In the genomic region with DNA sequence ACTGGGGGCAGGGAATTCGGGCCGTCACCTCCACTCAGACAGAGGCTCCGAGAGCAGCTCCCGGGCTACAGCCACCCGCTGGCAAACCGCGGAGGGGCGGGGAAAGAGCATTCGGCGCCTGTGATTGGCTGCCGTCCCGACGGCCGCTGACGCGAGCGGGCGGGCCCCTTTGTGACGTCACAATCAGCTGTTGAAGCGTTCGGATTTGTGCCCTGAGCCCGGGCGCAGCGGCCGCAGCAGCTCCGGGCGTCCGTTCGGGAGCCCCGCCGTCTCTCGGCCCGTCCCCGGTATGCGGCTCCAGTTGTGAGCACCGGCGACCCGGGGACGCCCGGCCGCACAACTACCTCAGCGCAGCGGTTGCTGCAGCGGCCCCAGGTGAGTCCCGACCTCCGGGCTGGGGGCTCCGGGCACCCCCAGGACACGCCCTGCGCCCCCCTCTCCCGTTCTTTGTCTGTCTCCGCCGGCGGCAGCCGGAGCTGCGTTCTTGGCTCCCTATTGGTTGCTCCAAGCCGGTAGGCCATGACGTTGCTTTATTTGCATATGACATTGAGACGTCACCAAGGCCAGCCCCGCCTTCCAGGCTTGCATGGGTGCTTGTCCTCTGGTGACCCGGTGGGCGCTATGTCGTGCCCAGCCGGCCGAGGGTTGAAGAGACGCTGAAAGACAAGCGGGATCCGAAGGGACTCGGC, we compare ENCODE assay signal across 8 mouse cellular contexts. TPM values are rescaled to one million over a fixed set of nuclear protein-coding genes. Genes with fewer than 3 reads are reported as not detected.
DNase-seq lines count a peak whose midpoint lies in the region; ATAC-seq and TF ChIP-seq lines count a peak whose summit lies in the region.

No protein-coding gene starts in this region.

- H3K4me2 ChIP-seq in forebrain, embryonic 16.5 days (ENCODE audit: low read length): peak overlapping the region; percentile 72
- H3K4me2 ChIP-seq in lung, embryonic 15.5 days: peak overlapping the region; percentile 90

- in situ Hi-C loops in ES-E14 (cut with MboI; ENCODE audit: low sequenced_read_pairs in 2 of 2, unreplicated experiment in 2 of 2): no loop called here

- H3K9me3 ChIP-seq in ES-E14 (ENCODE audit: control insufficient read depth, insufficient read depth, low read depth, low read length): no peaks in the 10 kb centered on the region
- no peaks in the 10 kb centered on the region for H3K9me3 ChIP-seq in forebrain, embryonic 16.5 days (ENCODE audit: control insufficient read depth, low read length)
- no peaks in the 10 kb centered on the region for H3K9me3 ChIP-seq in lung, embryonic 15.5 days

- peak overlapping the region; percentile 93 to 95 for H3K4me3 ChIP-seq in ES-E14 (ENCODE audit: insufficient read depth in 1 of 2, low read depth in 1 of 2, low read length in 2 of 2, poor library complexity in 1 of 2, severe bottlenecking in 1 of 2)
- peak overlapping the region; percentile 92 for H3K4me3 ChIP-seq in forebrain, embryonic 16.5 days (replicated peaks; ENCODE audit: low read length)
- H3K4me3 ChIP-seq in lung, embryonic 15.5 days: peak overlapping the region; percentile 72

- WGBS in forebrain, embryonic 16.5 days: under 1% methylated on average over 60 of the region's 68 CpGs
- under 1% methylated on average over 62 of the region's 68 CpGs for WGBS in lung, embryonic 15.5 days

- H3K4me1 ChIP-seq in ES-E14 (ENCODE audit: control insufficient read depth in 2 of 2, insufficient read depth in 2 of 2, low read length in 2 of 2, poor library complexity in 1 of 2): peaks cover 0 to 4% of the 10 kb centered on the region in 2 experiments; a peak in 2 of 4 replicates
- peaks cover 46% of the 10 kb centered on the region for H3K4me1 ChIP-seq in forebrain, embryonic 16.5 days (replicated peaks; ENCODE audit: control insufficient read depth, insufficient read depth, low read length)
- peaks cover 19% of the 10 kb centered on the region for H3K4me1 ChIP-seq in lung, embryonic 15.5 days

- no peaks in the 10 kb centered on the region for H3K27me3 ChIP-seq in forebrain, embryonic 16.5 days (replicated peaks; ENCODE audit: control insufficient read depth, insufficient read depth, low read length)
- peaks cover 17% of the 10 kb centered on the region for H3K27me3 ChIP-seq in lung, embryonic 15.5 days

- peak overlapping the region; percentile 90; the same call in 1 of the 2 replicates for H3K27ac ChIP-seq in ES-E14 (ENCODE audit: insufficient read depth, low read depth, low read length, poor library complexity, severe bottlenecking)
- H3K27ac ChIP-seq in forebrain, embryonic 16.5 days (ENCODE audit: low read length): peak overlapping the region; percentile 99
- peak overlapping the region; percentile 94 for H3K27ac ChIP-seq in lung, embryonic 15.5 days

- ATAC-seq in forebrain, embryonic 16.5 days: peak; percentile 94
- peak; percentile 92 for ATAC-seq in lung, embryonic 15.5 days (ENCODE audit: borderline replicate concordance, extremely low read depth, low FRiP score, low TSS enrichment)

- H3K36me3 ChIP-seq in ES-E14 (ENCODE audit: control insufficient read depth, insufficient read depth, low read length, poor library complexity, severe bottlenecking): no peaks in the 10 kb centered on the region
- H3K36me3 ChIP-seq in forebrain, embryonic 16.5 days (ENCODE audit: control insufficient read depth, insufficient read depth): no peaks in the 10 kb centered on the region
- H3K36me3 ChIP-seq in lung, embryonic 15.5 days: no peaks in the 10 kb centered on the region

- peak; percentile 90 for DNase-seq in ES-E14 (ENCODE audit: low read depth, low spot score)
- peak; percentile 97 for DNase-seq in cerebellum, adult 11-12 months
- peak; percentile 99 for DNase-seq in heart, postnatal 4 days
- DNase-seq in layer of hippocampus, adult 8-10 months (ENCODE audit: low spot score in 2 of 2): peak; percentile 95 to 97
- DNase-seq in ovary, adult 18-20 months (ENCODE audit: low spot score): peak; percentile 94
- peak; percentile 96 for DNase-seq in thymus, postnatal 0 days (ENCODE audit: low spot score)

- peak overlapping the region; percentile 84 for H3K9ac ChIP-seq in ES-E14 (ENCODE audit: insufficient read depth, low read depth, low read length, poor library complexity, severe bottlenecking)
- H3K9ac ChIP-seq in forebrain, embryonic 16.5 days (replicated peaks; ENCODE audit: low read depth, low read length): peak overlapping the region; percentile 99
- peak overlapping the region; percentile 79 for H3K9ac ChIP-seq in lung, embryonic 15.5 days

TF ChIP-seq in ES-E14, 5 proteins besides CTCF, POLR2A, EP300 and RAD21:
- no peak for TF ChIP-seq CHD2 (IDR thresholded peaks at IDR 0.05; ENCODE audit: low read depth, low read length)
- TF ChIP-seq HCFC1 (IDR thresholded peaks at IDR 0.05; ENCODE audit: borderline replicate concordance, insufficient read depth, low read length): peak; percentile 64; the same call in 1 of the 2 replicates

RNA-seq across cellular contexts. Expression of a gene that starts 0.9 kb away (rescaled TPM):
- total RNA-seq in ES-E14 (2012; rRNA removed): 5.2 and 8.7 TPM in 2 replicates
- polyA plus RNA-seq in forebrain, embryonic 16.5 days (2015; fragmentation: Nextera tagmentation; extraction: Ambion mirVana): 82.1 and 83.2 TPM in 2 replicates
- total RNA-seq in heart, postnatal 4 days (2021): 100 to 1,000 TPM; 491 to 511 TPM
- total RNA-seq in layer of hippocampus, adult 8-10 months (2022): 100 to 1,000 TPM; 108 to 119 (median 111) TPM
- polyA plus RNA-seq in lung, embryonic 15.5 days (2015; fragmentation: Nextera tagmentation; extraction: Ambion mirVana): 18.0 and 19.7 TPM in 2 replicates
- polyA plus RNA-seq in thymus, postnatal 0 days (2015; fragmentation: Nextera tagmentation; extraction: Ambion mirVana): 6.9 and 9.6 TPM in 2 replicates

RNA-seq across cellular contexts. Expression of a gene that starts 24.6 kb away (rescaled TPM):
- total RNA-seq in ES-E14 (2012; rRNA removed): 26.3 and 39.9 TPM in 2 replicates
- polyA plus RNA-seq in forebrain, embryonic 16.5 days (2015; fragmentation: Nextera tagmentation; extraction: Ambion mirVana): 53.4 and 60.4 TPM in 2 replicates
- total RNA-seq in heart, postnatal 4 days (2021): 10 to 100 TPM; 39.4 to 42.7 TPM
- total RNA-seq in layer of hippocampus, adult 8-10 months (2022): 10 to 100 TPM; 27.7 to 32.6 (median 30.2) TPM
- polyA plus RNA-seq in lung, embryonic 15.5 days (2015; fragmentation: Nextera tagmentation; extraction: Ambion mirVana): 47.5 and 52.2 TPM in 2 replicates
- polyA plus RNA-seq in thymus, postnatal 0 days (2015; fragmentation: Nextera tagmentation; extraction: Ambion mirVana): 30.7 and 39.2 TPM in 2 replicates

Comparison
In these comparisons a context has a peak if more than half of its experiments do, and no peak if none do; other contexts are left out.
1. Peak in every context shown above with its lines: DNase-seq, ATAC-seq, H3K4me3 ChIP-seq and H3K27ac ChIP-seq.
2. RNA of a gene that starts 0.9 kb away (total RNA-seq): 491 to 511 TPM in heart, postnatal 4 days and 108 to 119 TPM in layer of hippocampus, adult 8-10 months; 5.2 to 8.7 TPM in ES-E14; every median in the first group is over 10 times any median in the second.